Mouse (Mus musculus): Measurements from ENCODE around the gene Catsper4.
"Not testable (repeated sequence)": the region's sequence is repeated elsewhere in the genome, so short reads cannot be mapped to it uniquely, and the experiment has no call there.

Catsper4 gene

DNA sequence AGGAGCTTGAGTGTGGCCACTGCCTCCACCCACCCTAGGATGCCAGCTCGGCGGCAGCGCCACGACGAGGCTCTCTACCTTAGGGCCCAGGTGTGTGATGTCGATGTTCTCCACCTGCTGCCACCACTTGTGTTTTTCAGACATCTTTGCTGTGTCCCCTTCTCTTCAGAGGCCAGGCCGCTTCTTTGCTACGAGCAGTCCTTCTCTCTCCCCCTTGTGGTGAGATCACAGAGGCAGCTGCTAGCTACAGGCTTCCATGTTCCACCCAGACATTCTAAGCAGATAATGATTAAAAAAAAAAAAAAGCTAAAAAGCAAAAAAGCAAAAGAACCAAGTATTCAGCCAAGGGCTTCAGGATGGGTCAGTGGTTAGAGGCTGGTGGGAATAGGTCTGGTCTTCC is at the start of gene Catsper4:
Catsper4 (minus strand) TSS at position 190 of the 400 bp plus-strand sequence.
- no peak for DNase-seq

DNA sequence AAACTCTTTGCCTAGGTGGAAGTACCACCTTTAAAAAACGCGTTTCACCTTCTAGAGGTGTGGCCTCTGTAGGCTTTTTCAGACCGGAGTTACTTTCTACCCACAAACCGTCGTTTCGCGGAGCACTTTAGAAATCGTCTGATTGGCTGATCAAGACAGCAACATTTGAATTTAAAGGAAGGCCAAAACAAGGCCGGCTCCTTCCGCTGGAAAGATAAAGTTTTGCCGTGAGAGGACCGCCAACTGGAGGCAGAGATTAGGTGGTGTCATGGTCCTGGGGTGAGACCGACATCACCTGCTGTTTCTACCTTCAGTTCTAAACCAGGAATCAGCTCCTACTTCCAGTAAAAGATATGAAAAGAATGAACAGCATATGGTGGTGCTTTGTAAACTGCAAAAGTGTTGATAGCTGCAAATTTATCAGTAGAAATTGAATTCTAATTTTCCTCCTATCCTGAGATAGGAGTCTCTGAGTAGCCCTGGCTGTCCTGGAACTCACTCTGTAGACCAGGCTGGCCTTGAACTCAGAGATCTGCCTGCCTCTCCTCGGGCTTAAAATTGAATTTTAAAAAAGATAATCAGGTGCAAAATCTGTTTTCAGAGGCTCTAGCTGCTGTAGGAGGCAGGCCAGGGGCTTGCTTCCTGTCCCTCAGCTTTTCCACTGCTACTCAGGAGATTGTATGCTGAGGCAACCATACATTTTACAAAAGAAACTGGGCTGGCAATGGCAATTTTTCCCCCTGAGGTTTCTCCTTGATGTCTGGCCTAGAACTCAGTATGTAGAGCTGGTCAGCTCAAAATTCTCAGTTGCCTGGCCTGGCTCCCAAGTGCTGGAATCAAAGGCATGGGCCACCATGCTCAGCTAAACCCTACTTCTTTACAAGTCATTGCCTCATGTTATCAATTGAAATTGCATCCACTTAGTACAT is 46.5 kb upstream of the Catsper4 start:
- no peak for DNase-seq

DNA sequence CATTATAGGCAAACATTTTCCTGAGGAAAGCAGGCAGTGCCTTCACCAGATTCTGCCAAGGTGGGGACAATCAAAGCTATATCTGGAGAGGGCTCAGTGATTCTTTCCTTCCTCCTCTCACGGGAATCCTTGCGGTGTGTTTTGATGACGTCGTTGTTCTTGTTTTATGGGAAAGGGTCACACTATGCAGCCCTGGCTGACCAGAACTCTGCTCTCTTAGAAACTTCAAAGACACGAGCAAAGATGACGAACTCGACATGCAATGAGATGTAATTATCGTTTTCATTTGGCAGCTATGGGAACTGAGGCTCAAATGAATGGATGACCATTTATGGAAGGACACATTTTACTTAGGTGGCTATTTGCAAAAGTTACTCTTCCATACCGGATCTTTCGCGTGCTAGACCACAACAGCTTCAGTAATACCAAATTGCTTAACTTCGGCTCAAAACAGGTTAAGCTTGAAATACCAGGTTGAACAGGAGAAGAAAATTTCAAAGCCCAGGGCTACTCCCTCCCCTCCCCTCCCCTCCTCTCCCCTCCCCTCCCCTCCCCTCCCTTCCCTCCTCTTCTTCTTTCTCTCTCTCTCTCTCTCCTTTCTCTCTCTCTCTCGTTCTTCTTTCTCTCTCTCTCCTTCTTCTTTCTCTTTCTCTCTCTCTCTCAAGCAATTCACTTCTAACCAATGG is 45.7 kb upstream of the Catsper4 start:
- DNase-seq = no peak

DNA sequence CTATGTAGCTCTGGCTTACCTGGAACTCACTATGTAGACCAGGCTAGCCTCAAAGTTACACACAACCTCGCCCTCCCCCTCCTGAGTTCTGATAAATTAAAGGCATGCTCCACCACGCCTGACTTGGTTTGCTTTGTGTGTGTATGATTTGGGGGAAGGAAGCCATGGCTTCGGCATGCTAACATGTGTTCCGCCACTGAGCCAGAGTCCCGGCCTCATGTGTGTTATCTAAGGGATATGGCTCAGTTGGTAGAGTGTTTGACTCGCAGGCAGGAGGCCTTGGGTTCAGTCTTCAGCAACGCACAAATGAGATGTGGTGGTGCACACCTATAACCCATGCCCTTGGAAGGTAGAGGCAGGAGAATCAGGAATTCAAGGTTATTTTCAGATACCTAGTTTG is 44.8 kb upstream of the Catsper4 start:
- no peak for DNase-seq

DNA sequence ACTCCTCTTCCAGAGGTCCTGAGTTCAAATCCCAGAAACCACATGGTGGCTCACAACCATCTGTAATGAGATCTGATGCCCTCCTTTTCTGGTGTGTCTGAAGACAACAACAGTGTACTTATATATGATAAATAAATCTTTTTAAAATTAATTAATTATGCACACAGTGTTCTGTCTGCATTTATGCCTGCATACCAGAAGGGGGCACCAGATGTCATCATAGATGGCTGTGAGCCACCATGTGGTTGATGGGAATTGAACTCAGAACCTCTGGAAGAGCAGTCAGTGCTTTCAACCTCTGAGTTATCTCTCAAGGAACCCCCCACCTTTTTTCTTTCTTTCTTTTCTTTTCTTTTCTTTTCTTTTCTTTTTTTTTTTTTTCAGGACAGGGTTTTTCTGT is 42.4 kb upstream of the Catsper4 start:
- not testable (repeated sequence) for DNase-seq

DNA sequence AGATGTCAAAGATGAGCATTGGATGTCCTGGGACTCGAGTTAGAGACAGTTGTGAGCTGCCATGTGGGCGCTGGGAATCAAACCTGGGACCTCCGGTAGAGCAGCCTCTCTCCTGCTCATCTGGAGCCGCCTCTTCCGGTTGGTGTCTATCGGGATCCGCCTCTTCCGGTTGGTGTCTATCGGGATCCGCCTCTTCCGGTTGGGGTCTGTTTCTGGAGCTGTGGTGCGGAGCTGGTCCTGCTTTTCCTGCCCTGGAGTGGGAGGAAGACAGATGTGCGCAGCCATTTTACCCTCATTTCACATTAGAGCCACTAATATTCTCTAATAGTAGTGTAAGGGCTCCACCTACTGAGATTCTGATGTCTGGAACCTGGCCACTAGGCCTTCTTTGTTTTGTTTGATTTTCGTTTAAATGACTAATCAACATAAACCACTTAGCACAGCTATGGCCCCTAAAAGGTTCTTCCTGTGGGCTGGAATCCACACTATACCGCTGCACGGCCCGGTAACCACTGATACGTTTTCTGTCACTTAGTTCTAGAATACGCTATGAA is 41.0 kb upstream of the Catsper4 start:
- DNase-seq = no peak

DNA sequence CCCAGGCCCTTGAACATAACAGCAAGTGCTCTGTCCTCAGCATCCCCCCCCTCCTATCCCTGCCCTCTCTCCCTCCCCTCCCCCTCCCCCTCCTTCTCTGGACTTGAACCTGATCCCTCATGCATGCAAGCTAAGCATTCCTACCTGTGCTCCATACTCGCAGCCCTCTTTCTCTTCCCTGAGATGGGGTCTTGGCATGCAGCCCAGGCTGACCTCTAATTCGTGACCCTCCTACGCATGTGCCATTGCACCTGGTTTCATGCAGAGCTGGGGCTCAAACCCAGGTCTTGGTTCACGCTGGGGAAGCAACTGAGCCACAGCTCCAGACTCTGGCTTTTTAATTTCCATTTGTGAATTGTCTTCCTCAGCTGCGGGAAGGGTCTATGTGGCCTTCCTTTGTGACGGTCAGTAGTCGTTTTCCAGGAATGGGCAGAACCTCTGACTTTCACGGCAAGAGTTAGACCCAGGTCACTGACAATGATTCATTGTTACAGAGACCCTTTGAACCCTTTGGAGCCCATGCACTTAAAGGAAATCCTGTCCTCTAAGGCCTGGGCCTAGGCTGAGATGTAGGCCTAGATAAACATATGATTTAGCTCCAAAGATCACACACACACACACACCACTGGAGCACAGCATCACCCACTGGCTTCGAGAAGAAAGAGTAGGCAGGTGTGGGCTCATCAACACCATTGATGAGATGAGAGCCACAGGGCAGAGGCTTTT is 38.8 kb upstream of the Catsper4 start:
- no peak for DNase-seq

DNA sequence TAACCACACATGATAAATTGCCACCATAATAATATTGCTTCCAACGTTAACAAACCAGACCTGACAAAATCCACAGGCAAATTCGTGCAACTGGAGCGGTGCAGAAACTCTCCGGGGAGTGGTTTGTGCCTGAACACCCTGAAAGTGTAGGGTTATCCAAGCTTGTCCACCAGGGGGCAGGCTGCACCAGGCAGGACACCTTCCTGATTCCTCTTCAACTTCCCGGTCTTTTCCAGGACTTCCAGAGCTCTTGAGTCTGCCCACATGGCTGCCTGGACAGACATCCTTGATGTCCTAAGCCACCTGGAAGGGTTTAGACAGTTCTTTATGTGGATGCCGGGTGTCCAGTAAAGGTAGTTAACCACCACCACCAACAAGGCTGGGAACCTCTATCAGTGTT is 36.0 kb upstream of the Catsper4 start:
- peak; percentile 61 for DNase-seq

DNA sequence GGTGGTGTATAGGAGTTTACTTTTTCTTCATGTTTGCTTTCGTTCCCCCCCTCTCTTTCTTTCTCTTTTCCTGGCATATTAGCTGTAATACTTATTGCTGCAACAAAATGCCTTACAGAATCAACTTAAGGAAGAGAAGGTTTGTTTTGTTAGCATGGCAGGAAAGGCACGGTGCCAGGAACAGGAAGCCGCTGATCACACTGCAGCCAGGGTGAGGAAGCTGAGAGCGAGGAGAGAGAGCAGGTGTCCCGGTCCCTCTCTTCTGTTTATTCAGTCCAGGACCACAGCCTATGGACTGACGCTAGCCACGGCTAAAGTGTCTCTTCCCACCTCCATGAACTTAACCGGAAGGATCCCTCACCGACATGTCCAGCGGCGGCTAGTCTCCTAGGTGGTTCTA is 31.2 kb upstream of the Catsper4 start:
- DNase-seq = no peak

DNA sequence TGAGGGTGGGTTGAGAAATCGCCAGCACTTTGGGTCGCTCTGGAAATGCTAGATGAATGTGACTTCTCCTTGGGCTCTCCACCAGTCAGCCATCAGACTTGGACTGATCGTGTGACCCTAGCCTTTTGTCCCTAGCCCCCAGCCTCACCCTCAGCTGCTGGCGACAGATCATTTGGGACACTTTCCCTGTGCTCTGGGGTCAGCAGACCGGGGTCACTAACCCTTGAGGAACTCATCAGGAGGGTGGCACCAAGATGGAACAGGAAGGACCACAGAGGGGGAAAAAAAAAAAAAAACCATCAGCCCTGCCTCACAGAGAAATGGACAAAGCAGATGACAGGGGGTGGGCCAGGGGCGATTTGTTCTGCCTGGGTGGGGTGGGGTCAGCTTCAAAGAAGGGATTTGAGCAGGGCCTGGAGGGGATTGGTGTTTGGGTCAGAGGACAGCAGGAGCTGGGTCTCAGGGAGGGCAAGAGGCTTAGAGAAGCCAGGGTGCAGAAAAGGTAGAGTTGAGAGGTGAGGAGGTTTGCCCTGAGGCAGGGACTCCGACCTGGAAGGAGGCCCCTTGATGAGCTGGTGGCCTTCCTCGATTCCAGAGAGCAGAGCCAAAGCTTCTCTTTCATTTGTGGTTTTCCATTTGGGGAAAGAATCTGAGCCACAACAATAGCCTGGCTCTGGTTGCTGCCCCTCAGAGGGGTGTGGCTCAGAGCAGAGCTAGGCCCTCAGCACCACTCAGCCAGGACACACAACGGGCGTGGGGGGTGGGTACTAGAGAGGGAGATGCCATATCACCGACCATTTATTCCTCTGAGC is 30.2 kb upstream of the Catsper4 start:
- no peak for DNase-seq

DNA sequence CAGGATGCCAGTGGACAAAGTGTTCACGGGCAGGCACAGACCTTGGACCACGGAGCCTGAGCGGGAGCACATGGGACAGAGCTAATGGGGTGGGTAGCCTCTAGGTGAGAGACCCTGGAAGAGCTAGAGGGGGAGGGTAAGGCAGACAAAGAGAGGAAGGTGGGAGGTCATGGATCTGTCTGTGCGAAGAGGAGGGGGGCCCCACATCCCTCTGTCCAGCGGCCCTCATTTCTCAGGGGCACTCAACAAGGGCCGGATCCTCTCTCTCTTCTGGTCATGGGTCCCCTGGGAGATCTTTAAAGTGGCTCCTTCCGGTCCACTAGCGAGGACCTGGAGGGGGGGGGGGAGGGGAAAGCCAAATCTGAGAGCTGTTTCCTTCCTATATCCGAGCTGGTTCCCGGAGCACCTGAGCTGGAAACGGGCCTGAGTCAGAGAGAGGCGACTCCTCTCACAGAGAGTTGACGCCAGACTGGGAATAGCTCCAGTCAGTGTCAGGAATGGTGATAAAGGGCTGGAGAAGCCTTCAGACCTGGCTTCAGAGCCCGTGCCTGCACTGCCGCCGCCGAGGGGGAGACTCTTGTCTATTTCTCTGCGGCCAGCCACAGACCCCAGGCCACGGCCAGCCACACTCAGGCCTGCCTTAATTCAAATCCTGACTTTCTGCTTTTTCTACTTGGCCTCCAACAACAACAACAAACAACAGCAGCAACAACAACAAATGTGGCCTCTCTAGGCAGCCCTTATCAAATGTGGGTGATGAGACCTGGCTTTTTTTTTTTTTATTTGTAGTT is 29.4 kb upstream of the Catsper4 start:
- DNase-seq = no peak

DNA sequence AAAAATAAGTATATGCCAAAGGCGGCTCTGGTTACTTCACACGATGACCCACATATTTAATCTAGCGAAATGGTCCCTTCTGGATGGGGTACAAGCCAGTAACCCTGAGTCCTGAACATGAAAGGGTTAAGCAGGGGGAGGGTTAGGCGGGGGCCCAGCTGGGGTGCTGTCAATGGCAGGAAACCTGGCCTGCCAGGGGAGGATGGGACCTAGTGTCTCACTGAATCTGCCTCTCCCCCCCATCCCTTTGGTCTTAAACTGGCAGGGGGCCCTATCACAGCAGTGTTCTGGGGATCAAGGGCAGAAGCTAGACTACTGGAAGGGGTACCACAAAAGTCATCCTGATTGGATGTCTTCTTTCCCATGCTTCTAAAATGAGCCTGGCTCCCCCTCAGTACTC is 28.7 kb upstream of the Catsper4 start:
- DNase-seq = no peak

DNA sequence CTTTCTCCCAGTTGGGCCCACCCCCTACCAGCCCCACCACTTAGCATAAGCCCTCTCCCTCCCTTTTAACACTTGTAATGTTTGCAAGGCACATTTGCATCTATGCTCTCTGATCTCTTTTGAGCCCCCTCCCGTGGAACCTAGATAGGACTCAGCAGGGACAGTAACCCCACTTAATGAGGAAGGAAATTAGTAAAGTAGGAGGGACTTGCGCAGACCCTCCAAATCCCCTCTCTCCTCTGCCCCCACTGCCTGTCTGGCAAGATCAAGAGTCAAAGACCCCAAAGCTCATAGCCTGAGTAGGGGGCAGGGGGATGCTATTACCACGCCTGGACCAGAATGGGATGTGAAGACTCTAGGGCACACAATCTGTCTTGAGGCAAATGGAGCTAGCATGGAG is 27.7 kb upstream of the Catsper4 start:
- no peak for DNase-seq

DNA sequence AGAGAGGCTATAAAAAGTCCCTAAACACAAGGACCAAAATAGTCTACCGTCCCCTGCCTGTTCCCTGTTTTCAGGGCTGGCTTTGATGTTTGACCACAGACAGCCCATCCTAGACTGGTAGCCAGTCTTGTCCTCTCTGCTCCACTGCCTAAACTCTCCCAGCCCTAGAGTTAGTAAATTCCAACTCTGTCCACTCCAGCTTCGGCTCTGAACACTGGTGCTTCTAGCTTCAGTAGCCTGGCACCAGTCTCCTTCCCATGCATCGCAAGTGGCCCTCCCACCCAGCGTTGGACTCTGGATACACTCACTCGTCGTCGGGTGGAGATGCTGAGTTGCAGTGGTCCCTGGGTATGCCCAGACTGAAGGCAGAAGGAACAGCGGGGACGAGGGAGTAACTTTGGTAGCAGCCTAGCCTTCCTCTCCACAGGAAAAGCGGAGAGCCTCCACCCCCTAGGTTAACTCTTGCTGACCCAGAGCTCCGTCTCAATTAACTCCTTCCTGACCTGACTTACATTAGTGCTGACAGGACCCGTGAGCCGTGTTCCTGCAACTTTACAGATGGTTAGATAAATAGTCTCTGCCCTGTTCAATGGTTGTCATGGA is 26.6 kb upstream of the Catsper4 start, which contains the start of gene Grrp1:
Grrp1 (minus strand) TSS at position 385 of the 603 bp plus-strand sequence.
- DNase-seq = no peak

DNA sequence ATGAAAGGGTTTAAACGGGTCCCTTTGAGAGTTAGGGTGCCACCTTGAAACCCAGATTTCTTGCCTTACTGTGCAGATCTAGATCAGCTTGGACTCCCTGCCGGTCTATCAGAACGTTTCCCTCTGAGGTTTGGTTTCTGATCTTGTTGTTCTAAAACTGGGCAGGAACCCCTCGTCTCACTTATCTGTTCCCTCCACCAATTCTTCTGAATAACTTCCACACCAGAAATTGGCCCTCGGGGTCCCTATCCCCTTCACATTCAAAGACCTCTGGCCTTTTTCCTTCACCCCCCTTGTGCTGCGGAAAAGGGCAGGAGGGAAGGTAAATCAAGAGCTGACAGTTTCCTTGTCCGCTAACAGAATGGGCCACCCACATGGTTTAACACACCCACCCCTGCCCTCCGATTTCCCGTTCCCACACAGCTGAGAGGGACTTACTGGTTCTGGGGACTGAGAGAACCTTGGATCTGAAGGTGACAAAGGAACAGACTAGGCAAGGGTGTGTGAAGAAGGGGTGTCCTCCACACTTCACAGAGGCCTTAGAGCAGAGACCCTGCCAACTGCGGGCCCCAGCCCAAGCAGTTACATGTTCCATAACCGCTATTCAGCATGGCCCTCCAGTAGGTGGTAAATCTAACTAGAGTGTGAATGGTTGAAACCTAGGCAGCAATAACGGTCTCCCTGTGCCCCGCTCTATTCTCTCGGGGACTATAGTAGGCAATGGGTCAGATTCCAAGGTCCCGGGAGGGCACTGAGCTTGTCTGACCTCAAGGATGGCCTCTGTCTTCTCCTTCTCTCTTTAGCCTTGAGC is 25.9 kb upstream of the Catsper4 start:
- DNase-seq = no peak

DNA sequence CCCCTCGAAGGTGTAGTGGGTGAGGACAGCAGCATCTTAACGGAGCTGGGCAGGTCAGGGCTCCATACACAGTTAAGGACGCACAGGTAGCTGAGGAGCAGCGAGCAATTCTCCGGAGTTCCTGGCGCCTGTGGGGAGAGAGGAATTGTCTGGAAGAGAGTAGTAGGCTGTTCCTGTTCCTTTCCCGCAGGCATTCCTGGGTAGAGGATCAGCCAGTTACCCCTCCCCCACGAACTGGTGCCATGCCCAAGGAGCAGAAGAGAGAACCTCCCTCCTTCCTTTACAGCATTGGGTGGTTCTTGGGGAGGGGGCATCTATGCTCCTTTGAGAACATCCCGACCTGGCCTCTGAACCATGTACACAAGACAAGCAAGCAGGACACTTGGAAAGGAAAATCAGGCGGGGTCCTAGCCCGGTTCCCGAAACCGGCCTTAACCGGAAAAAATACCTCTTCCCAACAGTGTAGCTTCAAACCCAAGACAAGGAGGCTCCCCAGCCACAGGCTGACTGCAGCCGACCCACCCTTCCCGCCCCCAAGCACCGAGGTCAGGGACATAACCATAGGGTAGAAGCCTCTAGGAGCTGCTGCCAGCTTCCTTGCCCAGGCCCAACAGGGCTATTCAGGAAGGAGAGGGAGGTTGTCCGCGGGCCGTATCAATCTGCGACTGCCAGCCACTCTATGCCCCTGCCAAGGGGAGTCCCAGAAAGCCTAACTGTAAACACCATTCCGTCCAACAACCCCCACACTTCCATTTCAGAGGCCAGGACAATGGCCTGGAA is 25.1 kb upstream of the Catsper4 start:
- DNase-seq = no peak

DNA sequence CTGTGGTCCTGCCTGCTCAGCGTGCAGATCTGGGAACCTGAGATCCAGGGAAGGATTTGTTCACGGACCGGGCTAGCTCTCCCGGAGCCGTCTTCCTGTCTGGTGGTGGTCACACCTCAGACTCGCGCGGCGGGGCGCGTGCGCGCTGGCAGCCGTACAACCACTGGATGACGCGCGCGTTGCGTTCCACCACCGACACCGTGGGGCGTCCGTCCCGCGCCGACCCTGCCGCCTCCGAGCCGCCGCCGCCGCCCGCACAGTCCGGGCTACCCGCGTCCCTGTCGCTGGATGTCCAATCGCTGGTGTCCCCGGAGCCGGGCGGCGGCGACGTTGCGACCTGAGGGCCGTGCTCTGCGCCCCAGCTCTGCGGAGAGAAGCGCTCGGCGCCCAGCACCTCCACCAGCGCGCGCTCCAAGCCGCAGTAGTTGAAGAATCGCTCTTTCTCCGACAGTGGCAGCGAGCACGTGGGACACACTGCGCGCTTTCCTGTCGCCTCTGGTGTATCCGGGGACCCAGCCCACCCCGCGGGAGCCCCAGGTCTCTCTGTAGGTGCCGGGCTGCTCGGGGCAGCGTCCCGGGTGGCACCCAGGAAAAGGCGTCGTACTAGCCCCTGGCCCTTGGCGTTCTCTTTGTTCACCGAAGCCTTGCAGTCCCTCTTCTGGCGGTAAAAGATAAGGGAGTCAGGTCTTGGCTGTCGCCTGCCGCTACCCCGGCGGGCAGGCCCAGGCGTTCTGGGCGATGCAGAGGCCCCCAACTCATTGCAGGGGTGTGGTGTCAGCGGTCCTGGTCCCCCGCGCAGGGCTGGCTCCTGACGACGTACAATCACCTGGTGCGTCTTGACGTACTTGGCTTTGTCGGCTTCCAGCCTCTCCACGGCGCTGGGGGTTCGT is 24.3 kb upstream of the Catsper4 start:
- DNase-seq = no peak

DNA sequence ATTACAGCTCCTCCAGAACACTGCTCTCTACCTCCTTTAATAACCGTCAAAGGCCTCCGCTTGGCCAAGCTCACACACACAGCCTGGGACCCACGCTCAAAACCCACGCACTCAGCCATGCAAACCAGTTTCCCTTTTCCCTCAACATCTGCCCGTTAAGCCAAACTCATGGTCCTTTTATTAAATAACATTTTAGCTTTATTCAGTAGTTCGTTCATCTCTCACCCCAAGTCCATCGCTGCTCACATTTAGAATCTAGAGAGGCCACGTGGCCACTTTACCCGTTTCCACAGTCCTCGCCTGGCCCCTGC is 23.7 kb upstream of the Catsper4 start:
- no peak for DNase-seq

Measured in kidney, adult 11 months (tissue).